Mouse (Mus musculus): ENCODE data around the gene Gm20388. TPM values are rescaled to one million over a fixed set of nuclear protein-coding genes. Genes with fewer than 3 reads are reported as not detected.

Gene Gm20388
- polyA plus RNA-seq, 1 experiment from 2014 or later, result 1.4 TPM

DNA sequence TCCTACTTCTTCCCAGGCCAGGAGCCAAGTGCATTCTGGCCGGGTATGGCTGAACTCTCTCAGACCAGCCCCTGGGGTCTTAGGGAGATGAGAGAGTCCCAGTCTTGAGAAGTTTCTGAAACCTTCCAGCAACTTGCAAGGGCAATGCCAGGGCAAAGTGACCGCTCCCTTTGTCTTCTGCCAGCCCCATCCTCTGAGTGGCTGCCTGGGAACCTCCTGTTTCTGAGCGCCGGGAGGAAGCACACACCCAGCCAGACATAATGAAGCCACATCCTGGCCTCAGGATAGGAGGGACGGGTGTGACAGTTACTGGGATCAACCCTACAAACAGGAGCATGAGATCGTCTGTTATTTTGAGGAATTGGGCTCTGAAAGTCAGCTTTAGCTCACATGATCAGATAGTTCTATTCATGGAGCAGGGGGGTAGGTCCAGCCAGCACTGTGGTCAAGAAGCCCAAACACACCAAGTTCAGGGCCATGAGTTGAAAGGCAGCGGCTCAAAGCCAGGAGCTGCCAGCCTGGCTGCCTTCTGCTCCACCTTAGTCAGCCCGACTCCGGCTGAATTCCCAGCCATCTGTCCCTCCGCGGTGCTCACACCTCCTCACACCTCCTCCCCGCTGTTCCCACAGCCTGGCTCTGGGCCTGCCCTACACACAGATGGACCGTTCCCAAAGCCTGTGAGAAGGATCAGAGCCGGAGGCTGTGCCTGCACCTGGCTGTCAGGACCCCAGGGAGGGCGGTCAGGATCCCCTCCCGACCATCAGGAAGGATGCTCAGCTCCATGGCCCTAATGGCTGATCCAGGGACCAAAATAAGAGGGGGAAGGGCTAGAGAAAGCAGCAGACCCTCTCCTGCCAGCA, 2766.2 kb downstream of the Gm20388 start:
- WGBS (ENCODE audit: insufficient replicate concordance), result 43% methylated on average over 16 of the region's 16 CpGs
- no peak for ATAC-seq (ENCODE audit: low read depth)
- H3K4me3 ChIP-seq (ENCODE audit: low read depth, low read length), result peak overlapping the region; percentile 79

DNA sequence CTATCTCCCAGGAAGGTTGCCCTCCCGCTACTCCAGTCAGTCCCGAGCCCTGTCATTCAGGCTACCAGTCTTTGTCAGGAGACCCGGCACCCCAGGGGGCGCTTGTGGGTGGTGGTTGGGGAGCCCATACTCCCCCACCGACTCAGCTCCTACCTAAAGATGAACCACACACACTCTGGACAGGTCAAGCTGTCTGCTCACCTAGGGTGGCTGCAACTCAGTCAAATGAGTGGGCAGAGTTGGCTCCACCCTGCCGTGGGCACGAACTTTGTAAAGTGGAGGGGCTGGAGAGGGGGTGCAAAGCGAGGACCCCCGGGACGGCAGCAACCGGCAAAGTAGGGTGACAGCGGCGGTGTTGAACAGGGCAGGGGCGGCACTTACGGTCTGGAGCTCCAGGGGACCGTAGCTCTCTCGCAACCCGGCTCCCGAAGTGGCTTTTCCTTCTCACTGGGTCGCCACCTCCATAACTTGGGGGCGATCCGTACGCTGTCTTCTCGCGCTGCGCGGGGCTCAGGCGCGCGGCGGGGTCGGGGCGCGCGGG, 2766.9 kb downstream of the Gm20388 start:
- ATAC-seq (ENCODE audit: low read depth), result no peak
- H3K36me3 ChIP-seq (ENCODE audit: control insufficient read depth, insufficient read depth), result no peaks in the 10 kb centered on the region
- H3K9ac ChIP-seq (ENCODE audit: low read depth, low read length), result peak overlapping the region; percentile 83
- no peaks in the 10 kb centered on the region for H3K9me3 ChIP-seq (replicated peaks; ENCODE audit: control insufficient read depth, low read length)
- H3K4me2 ChIP-seq (ENCODE audit: low read depth, low read length), result peak overlapping the region; percentile 100
- peaks cover 51% of the 10 kb centered on the region for H3K4me1 ChIP-seq (ENCODE audit: control insufficient read depth, low read depth, low read length)
- WGBS (ENCODE audit: insufficient replicate concordance), result 12% methylated on average over 32 of the region's 35 CpGs
- peak overlapping the region; percentile 79 for H3K4me3 ChIP-seq (ENCODE audit: low read depth, low read length)
- H3K27me3 ChIP-seq (ENCODE audit: control insufficient read depth, insufficient read depth, low read depth, low read length), result peaks cover 48% of the 10 kb centered on the region
- H3K27ac ChIP-seq (ENCODE audit: low read length), result peak overlapping the region; percentile 83; the same call in 1 of the 2 replicates

More for the DNA sequence above, 2766.2 kb downstream of the Gm20388 start:
- Histone ChIP-seq H3K36me3 (ENCODE audit: control insufficient read depth, insufficient read depth) (no peaks in the 10 kb centered on the region), H3K9ac (ENCODE audit: low read depth, low read length) (peak overlapping the region; percentile 83), H3K9me3 (replicated peaks; ENCODE audit: control insufficient read depth, low read length) (no peaks in the 10 kb centered on the region), H3K27me3 (ENCODE audit: control insufficient read depth, insufficient read depth, low read depth, low read length) (peaks cover 46% of the 10 kb centered on the region), H3K4me1 (ENCODE audit: control insufficient read depth, low read depth, low read length) (peaks cover 44% of the 10 kb centered on the region), H3K4me2 (ENCODE audit: low read depth, low read length) (peak overlapping the region; percentile 100), H3K27ac (ENCODE audit: low read length) (peak overlapping the region; percentile 21; the same call in 1 of the 2 replicates)

DNA sequence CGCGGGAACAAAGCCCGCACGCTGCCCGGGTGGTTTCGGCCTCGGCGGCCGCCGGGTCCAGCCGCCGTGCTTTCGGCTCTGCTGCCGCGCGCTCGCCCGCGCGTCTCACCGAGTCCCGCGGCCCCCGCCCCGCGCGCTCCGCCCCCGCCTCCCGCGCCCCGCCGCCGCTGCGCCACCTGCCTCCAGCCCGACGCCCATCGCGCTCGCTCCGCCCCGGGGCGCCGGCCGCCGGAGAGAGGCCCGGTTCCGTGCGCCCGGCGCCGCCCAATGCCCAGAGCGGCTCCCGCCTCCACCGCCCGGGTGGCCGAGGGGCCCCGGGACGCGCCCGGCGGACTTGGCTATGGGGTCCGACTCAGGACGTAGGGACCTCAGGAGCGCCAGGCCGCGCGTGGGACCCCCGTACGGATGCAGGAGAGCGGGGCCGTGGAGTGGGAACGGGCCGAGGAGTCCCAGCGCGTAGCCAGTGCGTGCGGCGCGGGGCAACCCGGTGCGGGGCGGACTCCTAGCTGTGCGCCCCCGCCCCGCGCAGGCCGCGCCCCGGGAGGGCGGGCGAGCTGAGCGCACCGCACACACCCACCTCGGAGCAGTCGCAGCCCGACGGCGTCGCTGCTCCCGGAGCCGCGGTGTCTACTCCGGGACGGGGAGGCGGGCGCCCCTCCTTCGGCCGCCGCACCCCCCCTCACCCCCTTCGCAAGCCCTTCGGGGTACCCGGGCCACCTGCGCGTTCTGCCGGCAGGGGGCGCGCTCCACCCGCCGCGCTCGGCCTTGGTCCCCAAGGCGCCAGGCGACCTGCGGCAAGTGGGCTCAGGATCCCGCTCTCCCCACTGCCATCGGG, 2767.6 kb downstream of the Gm20388 start:
- H3K4me2 ChIP-seq (ENCODE audit: low read depth, low read length), result peak overlapping the region; percentile 100
- H3K4me1 ChIP-seq (ENCODE audit: control insufficient read depth, low read depth, low read length), result peaks cover 58% of the 10 kb centered on the region
- H3K36me3 ChIP-seq (ENCODE audit: control insufficient read depth, insufficient read depth), result no peaks in the 10 kb centered on the region
- H3K9me3 ChIP-seq (replicated peaks; ENCODE audit: control insufficient read depth, low read length), result no peaks in the 10 kb centered on the region
- H3K27ac ChIP-seq (ENCODE audit: low read length), result peak overlapping the region; percentile 83
- H3K27me3 ChIP-seq (ENCODE audit: control insufficient read depth, insufficient read depth, low read depth, low read length), result peaks cover 46% of the 10 kb centered on the region
- 1% methylated on average over 120 of the region's 127 CpGs for WGBS (ENCODE audit: insufficient replicate concordance)
- H3K4me3 ChIP-seq (ENCODE audit: low read depth, low read length), result peak overlapping the region; percentile 79
- H3K9ac ChIP-seq (ENCODE audit: low read depth, low read length), result peak overlapping the region; percentile 83
- peak; percentile 88 for ATAC-seq (ENCODE audit: low read depth)

DNA sequence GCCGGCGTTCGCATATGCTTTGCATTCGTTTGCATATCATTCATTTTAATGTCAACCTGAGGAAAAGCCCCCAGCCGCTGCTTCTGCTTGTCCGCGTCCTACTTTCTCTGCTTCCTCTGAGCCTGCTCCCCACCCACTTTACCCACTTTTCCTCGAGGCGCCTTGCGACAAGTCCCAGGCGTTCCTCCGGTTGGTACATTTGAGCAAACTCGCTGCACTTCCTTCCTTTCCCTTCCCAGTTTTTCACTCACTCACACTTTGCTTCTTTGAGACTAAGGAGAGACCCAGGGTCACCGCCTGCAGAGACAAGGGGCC, 2768.2 kb downstream of the Gm20388 start:
- Histone ChIP-seq H3K4me2 (ENCODE audit: low read depth, low read length) (peak overlapping the region; percentile 100), H3K4me1 (ENCODE audit: control insufficient read depth, low read depth, low read length) (peaks cover 59% of the 10 kb centered on the region), H3K9ac (ENCODE audit: low read depth, low read length) (peak overlapping the region; percentile 83), H3K9me3 (replicated peaks; ENCODE audit: control insufficient read depth, low read length) (no peaks in the 10 kb centered on the region), H3K36me3 (ENCODE audit: control insufficient read depth, insufficient read depth) (no peaks in the 10 kb centered on the region), H3K27ac (ENCODE audit: low read length) (peak overlapping the region; percentile 83), H3K4me3 (ENCODE audit: low read depth, low read length) (peak overlapping the region; percentile 79), H3K27me3 (ENCODE audit: control insufficient read depth, insufficient read depth, low read depth, low read length) (peaks cover 46% of the 10 kb centered on the region)
- 1% methylated on average over 14 of the region's 14 CpGs for WGBS (ENCODE audit: insufficient replicate concordance)
- no peak for ATAC-seq (ENCODE audit: low read depth)

DNA sequence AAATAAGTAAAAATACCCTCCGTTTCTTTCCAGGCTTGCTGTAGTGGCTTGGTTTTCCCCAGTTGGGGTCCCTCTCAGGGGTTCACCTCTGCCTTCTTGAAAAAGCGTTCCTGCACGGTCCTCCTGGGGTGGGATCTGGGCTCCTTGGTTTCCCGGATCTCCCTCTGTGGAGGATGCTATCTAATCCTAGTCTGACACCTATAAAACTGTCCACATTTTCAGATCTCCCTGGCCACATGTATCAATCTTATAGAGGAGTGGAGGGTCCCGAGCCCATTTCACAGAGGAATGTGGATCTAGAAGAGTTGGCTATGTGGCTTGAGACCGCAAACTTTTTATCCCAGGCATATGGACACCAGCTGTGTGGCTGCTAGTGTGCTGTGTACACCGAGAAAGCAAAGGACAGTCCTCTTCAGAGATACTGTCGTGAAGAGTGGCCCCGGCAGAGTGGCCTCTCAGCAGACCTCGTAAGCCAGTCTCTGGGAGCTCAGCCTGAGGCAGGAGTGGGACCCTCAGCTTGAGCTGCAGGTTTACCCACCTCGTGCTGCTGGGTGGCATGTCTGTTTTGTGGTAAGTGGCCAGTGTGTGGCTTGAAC, 2768.8 kb downstream of the Gm20388 start:
- WGBS (ENCODE audit: insufficient replicate concordance), result 31% methylated on average over 11 of the region's 11 CpGs
- H3K36me3 ChIP-seq (ENCODE audit: control insufficient read depth, insufficient read depth), result no peaks in the 10 kb centered on the region
- H3K4me3 ChIP-seq (ENCODE audit: low read depth, low read length), result no peak overlapping the region; the same call in 1 of the 2 replicates
- H3K9ac ChIP-seq (ENCODE audit: low read depth, low read length), result peak overlapping the region; percentile 8; the same call in 1 of the 2 replicates
- H3K27me3 ChIP-seq (ENCODE audit: control insufficient read depth, insufficient read depth, low read depth, low read length), result peaks cover 46% of the 10 kb centered on the region
- H3K9me3 ChIP-seq (replicated peaks; ENCODE audit: control insufficient read depth, low read length), result no peaks in the 10 kb centered on the region
- H3K4me1 ChIP-seq (ENCODE audit: control insufficient read depth, low read depth, low read length), result peaks cover 62% of the 10 kb centered on the region
- H3K4me2 ChIP-seq (ENCODE audit: low read depth, low read length), result peak overlapping the region; percentile 100; the same call in 1 of the 2 replicates
- no peak for ATAC-seq (ENCODE audit: low read depth)
- no peak overlapping the region for H3K27ac ChIP-seq (ENCODE audit: low read length)

DNA sequence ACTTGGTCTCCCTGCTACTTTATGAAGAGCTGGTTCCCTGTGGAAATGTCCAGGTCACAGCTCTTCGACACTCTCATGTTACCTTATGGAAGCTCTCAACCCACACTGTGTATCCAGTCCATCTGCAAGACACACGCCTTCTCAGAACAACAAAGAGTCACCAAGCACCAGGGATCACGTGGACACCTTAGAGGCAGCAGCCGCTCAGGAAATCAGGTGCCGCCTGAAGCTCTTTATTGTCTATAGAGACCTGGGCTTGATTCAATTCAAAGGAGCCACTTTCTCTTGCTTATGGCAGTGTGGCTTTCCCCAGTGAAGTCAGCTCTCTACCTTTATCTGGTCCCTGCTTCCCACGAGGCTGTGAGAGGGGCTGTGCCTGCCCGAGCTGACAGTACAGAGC, 2769.5 kb downstream of the Gm20388 start:
- no peak for ATAC-seq (ENCODE audit: low read depth)
- no peaks in the 10 kb centered on the region for H3K36me3 ChIP-seq (ENCODE audit: control insufficient read depth, insufficient read depth)
- no peaks in the 10 kb centered on the region for H3K9me3 ChIP-seq (replicated peaks; ENCODE audit: control insufficient read depth, low read length)
- H3K4me2 ChIP-seq (ENCODE audit: low read depth, low read length), result no peak overlapping the region
- peaks cover 70% of the 10 kb centered on the region for H3K4me1 ChIP-seq (ENCODE audit: control insufficient read depth, low read depth, low read length)
- no peak overlapping the region for H3K9ac ChIP-seq (ENCODE audit: low read depth, low read length)
- H3K27me3 ChIP-seq (ENCODE audit: control insufficient read depth, insufficient read depth, low read depth, low read length), result peaks cover 46% of the 10 kb centered on the region
- WGBS (ENCODE audit: insufficient replicate concordance), result 36% methylated on average over 7 of the region's 7 CpGs
- no peak overlapping the region for H3K4me3 ChIP-seq (ENCODE audit: low read depth, low read length)
- no peak overlapping the region for H3K27ac ChIP-seq (ENCODE audit: low read length)

DNA sequence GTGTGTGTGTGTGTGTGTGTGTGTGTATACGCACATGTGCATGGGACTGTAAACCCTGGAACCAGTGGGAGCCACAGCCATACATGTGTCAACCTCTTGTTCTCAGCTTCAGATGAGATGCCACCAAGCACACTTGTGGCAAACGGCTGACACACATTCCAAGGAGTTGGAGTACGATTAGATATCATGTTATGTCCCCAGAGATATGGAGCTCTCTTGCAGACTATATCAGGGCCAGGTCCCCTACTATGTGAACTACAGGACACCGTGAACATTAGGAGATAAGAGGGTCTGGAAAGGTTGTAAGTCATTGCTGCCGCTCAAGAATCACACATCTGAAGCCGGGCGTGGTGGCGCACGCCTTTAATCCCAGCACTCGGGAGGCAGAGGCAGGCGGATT, 2772.2 kb downstream of the Gm20388 start:
- peak overlapping the region; percentile 53 for H3K27ac ChIP-seq (ENCODE audit: low read length)
- peak; percentile 30 for ATAC-seq (ENCODE audit: low read depth)
- H3K4me1 ChIP-seq (ENCODE audit: control insufficient read depth, low read depth, low read length), result peaks cover 82% of the 10 kb centered on the region
- H3K4me2 ChIP-seq (ENCODE audit: low read depth, low read length), result no peak overlapping the region
- no peaks in the 10 kb centered on the region for H3K9me3 ChIP-seq (replicated peaks; ENCODE audit: control insufficient read depth, low read length)
- H3K27me3 ChIP-seq (ENCODE audit: control insufficient read depth, insufficient read depth, low read depth, low read length), result peaks cover 26% of the 10 kb centered on the region
- H3K9ac ChIP-seq (ENCODE audit: low read depth, low read length), result 0 out of 2 replicates have a peak overlapping the region, but pooled peaks have one; percentile 18
- 31% methylated on average over 11 of the region's 11 CpGs for WGBS (ENCODE audit: insufficient replicate concordance)
- H3K36me3 ChIP-seq (ENCODE audit: control insufficient read depth, insufficient read depth), result no peaks in the 10 kb centered on the region
- H3K4me3 ChIP-seq (ENCODE audit: low read depth, low read length), result no peak overlapping the region

DNA sequence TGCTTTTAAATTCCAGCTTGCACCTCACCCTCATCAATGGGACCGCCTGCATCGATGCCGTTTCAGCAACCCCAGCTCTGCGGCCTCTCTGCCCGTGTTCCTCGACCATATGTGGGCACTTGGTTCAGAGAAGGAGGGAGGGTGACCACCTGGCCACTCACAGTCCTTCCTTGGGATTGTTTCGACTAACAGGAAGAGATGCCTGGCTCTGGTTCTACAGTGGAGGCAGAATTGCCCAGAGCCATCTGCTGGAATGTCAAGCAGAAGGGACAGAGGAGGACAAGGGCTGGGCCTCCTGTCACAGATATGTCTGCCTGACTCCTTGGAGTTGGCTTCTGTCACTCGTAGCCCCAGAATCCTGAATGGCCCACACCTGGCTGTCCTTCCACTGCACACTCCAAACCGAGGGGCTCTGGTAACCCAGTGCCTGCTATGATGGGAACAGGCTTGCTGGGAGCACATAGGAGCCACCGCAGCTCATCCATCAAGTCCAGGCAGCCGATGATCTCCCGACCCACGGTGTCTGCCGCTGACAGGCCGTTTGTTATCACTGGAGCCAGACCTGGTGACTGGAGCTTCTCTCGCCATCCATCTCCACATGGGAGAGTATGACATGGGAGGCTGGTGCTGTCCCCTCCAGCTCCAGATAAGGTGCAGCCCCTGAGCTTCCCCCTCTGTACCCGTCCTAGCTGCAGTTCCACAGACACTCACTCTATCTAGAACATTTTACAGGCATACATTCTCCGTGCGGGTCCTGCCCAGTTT, 2774.6 kb downstream of the Gm20388 start:
- peak overlapping the region; percentile 12; the same call in 1 of the 2 replicates for H3K4me3 ChIP-seq (ENCODE audit: low read depth, low read length)
- peak; percentile 96 for ATAC-seq (ENCODE audit: low read depth)
- H3K9me3 ChIP-seq (replicated peaks; ENCODE audit: control insufficient read depth, low read length), result no peaks in the 10 kb centered on the region
- peak overlapping the region; percentile 57 for H3K4me2 ChIP-seq (ENCODE audit: low read depth, low read length)
- peaks cover 10% of the 10 kb centered on the region for H3K27me3 ChIP-seq (ENCODE audit: control insufficient read depth, insufficient read depth, low read depth, low read length)
- 35% methylated on average over 19 of the region's 19 CpGs for WGBS (ENCODE audit: insufficient replicate concordance)
- H3K27ac ChIP-seq (ENCODE audit: low read length), result peak overlapping the region; percentile 90
- peak overlapping the region; percentile 47 for H3K9ac ChIP-seq (ENCODE audit: low read depth, low read length)
- no peaks in the 10 kb centered on the region for H3K36me3 ChIP-seq (ENCODE audit: control insufficient read depth, insufficient read depth)
- peaks cover 69% of the 10 kb centered on the region for H3K4me1 ChIP-seq (ENCODE audit: control insufficient read depth, low read depth, low read length)

Data from liver, embryonic 16.5 days (tissue).